Mouse (Mus musculus) stomach, embryonic 14.5 days (tissue): ENCODE measurements around the gene Fgf6. TPM values are rescaled to one million over a fixed set of nuclear protein-coding genes. Genes with fewer than 3 reads are reported as not detected.

ENCODE experiments used
- ATAC-seq: fragments of 200-750 bp; cut with Nextera tagmentation; 2 replicates; pipeline ENCODE4 v1.8.0; 2017; ENCODE audit warnings: low read depth, moderate TSS enrichment; ENCODE audit not compliant: insufficient number of reproducible peaks, insufficient read depth, low FRiP score
- H3K27ac ChIP-seq: fragments of 300-500 bp; sonication (generic); 2 replicates; pipeline ENCODE4 v1.5.1; 2014; ENCODE audit warnings: mild to moderate bottlenecking, low read length, moderate library complexity, mixed read lengths
- H3K27me3 ChIP-seq: fragments of 300-500 bp; sonication (generic); 2 replicates; pipeline ENCODE4 v1.6.1; 2014; ENCODE audit warnings: low read length, control low read depth, mixed read lengths; ENCODE audit not compliant: control insufficient read depth, insufficient read depth
- H3K36me3 ChIP-seq: fragments of 300-500 bp; sonication (generic); 2 replicates; pipeline ENCODE4 v1.6.1; 2014; ENCODE audit warnings: mild to moderate bottlenecking, control low read depth, low read length, moderate library complexity, mixed read lengths; ENCODE audit not compliant: control insufficient read depth, insufficient read depth
- H3K4me1 ChIP-seq: fragments of 300-500 bp; sonication (generic); 2 replicates; pipeline ENCODE4 v1.6.1; 2014; ENCODE audit warnings: low read length, control low read depth, mixed read lengths; ENCODE audit not compliant: control insufficient read depth, insufficient read depth
- H3K4me2 ChIP-seq: fragments of 300-500 bp; sonication (generic); replicated peaks from 2 replicates; pipeline ENCODE4 v1.6.1; 2014; ENCODE audit warnings: low read depth, low read length, control low read depth
- H3K4me3 ChIP-seq: fragments of 300-500 bp; sonication (generic); 2 replicates; pipeline ENCODE4 v1.5.1; 2014; ENCODE audit warnings: low read depth, low read length, control low read depth
- H3K9ac ChIP-seq: fragments of 300-500 bp; sonication (generic); replicated peaks from 2 replicates; pipeline ENCODE4 v1.6.1; 2014; ENCODE audit warnings: low read depth, mild to moderate bottlenecking, control low read depth, low read length, moderate library complexity, mixed read lengths
- H3K9me3 ChIP-seq: fragments of 300-500 bp; sonication (generic); 2 replicates; pipeline ENCODE4 v1.6.1; 2016; ENCODE audit warnings: low read depth, low read length, control low read depth; ENCODE audit not compliant: control insufficient read depth
- WGBS: fragments of 180-500 bp; shearing (Covaris S2); extraction: QIAGEN DNeasy Blood & Tissue Kit; methylation state at CpG from one replicate; pipeline ENCODE4 v1.1.7; 2014; 5-methylcytosine and 5-hydroxymethylcytosine counted together
- polyA plus RNA-seq: library from polyadenylated mRNA; unstranded; fragments of >200 nt; fragmentation: Nextera tagmentation; extraction: Ambion mirVana; gene quantifications from 2 replicates; pipeline ENCODE4 v1.2.1, GENCODE M21; 2014

Gene Fgf6
- not detected in 2 replicates for polyA plus RNA-seq

- Histone ChIP-seq H3K9ac (no peak within 1 kb of the TSS), H3K9me3 (no peaks in the 10 kb centered on the region), H3K4me2 (no peak within 1 kb of the TSS), H3K4me1 (no peaks in the 10 kb centered on the region), H3K4me3 (no peak within 1 kb of the TSS), H3K27ac (no peak within 1 kb of the TSS), H3K27me3 (peaks cover 4% of the 10 kb centered on the region; the same call in 1 of the 2 replicates), H3K36me3 (no peaks in the 10 kb centered on the region)
- no peak for ATAC-seq
- 75% methylated on average over 26 of the region's 26 CpGs for WGBS
Observed at GRCm38 (mm10) chr6:127014906-127015770, at the start of gene Fgf6. Gene Fgf6 (plus strand): TSS chr6:127015586.

DNA sequence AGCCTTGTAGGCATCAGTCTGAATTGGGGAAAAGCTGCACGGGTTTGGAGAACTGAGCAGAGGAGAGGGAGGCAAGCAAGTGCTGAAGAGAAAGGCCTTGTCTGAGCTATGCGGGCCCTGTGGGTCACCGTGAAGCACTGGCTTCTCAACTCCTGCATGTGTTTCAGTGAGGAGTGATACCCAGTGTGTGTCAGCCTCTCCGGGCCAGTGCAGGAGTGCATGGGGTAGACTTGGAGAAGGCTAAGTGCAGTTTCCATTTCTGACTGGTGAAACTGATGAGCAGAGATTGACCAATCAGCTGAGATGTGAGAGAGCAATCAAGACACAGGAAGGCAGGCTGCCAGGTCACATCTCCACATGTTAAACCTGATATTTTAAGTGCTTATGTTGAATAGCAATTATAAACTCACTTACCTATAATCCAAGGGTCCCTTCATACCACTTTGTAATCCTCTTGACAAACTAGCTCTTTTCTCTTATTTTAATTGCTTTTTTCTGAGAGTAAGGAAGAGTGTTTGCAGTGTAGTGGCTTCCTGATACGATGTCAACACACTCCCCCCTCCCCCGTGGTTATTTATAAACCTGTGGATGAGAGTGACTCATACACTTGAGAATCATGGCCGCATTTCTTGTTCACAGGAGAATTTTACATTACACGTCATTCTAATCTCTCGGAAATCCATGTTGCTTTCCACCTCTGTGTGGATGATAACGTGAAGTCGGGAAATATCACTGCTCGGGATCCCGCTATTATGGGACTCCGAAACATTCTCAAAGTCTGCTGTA is 49.0 kb upstream of the Fgf6 start:
- no peak for ATAC-seq
- no peaks in the 10 kb centered on the region for H3K9me3 ChIP-seq
- H3K27me3 ChIP-seq, result no peaks in the 10 kb centered on the region
- no peak overlapping the region for H3K4me2 ChIP-seq
- 88% methylated on average over 14 of the region's 14 CpGs for WGBS
- no peaks in the 10 kb centered on the region for H3K4me1 ChIP-seq
- H3K36me3 ChIP-seq, result no peaks in the 10 kb centered on the region
- H3K4me3 ChIP-seq, result no peak overlapping the region
- no peak overlapping the region for H3K27ac ChIP-seq
- no peak overlapping the region for H3K9ac ChIP-seq

GRCm38 (mm10) chr6:126981539-126982234 is 33.7 kb upstream of the Fgf6 start:
- 60% methylated on average over 5 of the region's 5 CpGs for WGBS
- Histone ChIP-seq H3K9me3 (no peaks in the 10 kb centered on the region), H3K36me3 (no peaks in the 10 kb centered on the region; the same call in 1 of the 2 replicates), H3K9ac (no peak overlapping the region), H3K4me3 (no peak overlapping the region), H3K4me2 (no peak overlapping the region), H3K4me1 (no peaks in the 10 kb centered on the region), H3K27ac (no peak overlapping the region), H3K27me3 (no peaks in the 10 kb centered on the region)
- ATAC-seq, result no peak

GRCm38 (mm10) chr6:126993676-126994075 is 21.7 kb upstream of the Fgf6 start:
- ATAC-seq, result no peak
- H3K27me3 ChIP-seq, result no peaks in the 10 kb centered on the region
- H3K9me3 ChIP-seq, result no peaks in the 10 kb centered on the region
- no peak overlapping the region for H3K9ac ChIP-seq
- no peak overlapping the region for H3K4me3 ChIP-seq
- no peaks in the 10 kb centered on the region for H3K4me1 ChIP-seq
- no peak overlapping the region for H3K4me2 ChIP-seq
- WGBS, result 61% methylated on average over 2 of the region's 2 CpGs
- no peaks in the 10 kb centered on the region for H3K36me3 ChIP-seq
- H3K27ac ChIP-seq, result no peak overlapping the region

DNA sequence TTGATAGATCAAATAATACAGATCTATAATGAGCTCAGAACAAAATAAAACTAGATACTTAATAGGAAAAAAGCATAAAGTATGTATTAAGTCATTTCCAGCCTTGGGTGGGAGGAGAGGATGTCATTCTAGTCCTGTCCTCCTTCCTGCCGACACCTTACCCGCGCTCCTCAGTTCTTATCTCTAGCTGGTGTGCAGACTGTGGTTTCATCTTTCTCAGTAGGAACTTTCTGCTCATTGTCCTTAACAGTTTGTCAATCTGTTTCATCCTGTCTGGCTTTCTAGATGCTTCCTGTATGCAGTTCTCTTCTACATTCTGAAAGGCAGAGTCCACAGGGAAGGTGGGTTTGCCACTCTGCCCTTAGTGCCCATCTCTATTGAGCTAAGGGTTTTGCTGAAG is 19.9 kb upstream of the Fgf6 start:
- ATAC-seq, result no peak
- no peak overlapping the region for H3K27ac ChIP-seq

DNA sequence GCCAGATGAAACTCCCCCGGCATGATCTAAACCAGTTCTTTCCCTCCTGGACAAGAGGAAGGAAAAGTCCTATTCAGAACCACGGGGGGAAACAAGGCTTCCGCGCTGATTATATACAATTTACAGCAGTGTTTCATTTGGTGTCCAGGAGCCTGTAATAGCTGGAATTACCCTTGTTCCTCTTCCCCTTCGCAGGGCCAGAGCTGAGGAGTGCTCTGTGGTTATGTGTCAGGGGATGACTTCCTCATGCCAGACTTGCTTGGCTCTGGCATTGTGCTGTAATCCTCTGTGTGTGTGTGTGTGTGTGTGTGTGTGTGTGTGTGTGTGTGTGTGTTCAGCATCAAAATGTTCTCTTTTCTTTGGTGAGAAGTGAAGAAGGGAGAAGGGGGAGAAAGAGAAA is 19.0 kb upstream of the Fgf6 start:
- no peak for ATAC-seq
- WGBS, result 73% methylated on average over 5 of the region's 5 CpGs
- Histone ChIP-seq H3K36me3 (no peaks in the 10 kb centered on the region), H3K4me3 (no peak overlapping the region), H3K4me2 (no peak overlapping the region), H3K27ac (no peak overlapping the region), H3K4me1 (no peaks in the 10 kb centered on the region), H3K27me3 (no peaks in the 10 kb centered on the region), H3K9ac (no peak overlapping the region), H3K9me3 (no peaks in the 10 kb centered on the region)

More for the DNA sequence above, 19.9 kb upstream of the Fgf6 start:
- no peaks in the 10 kb centered on the region for H3K9me3 ChIP-seq
- H3K4me1 ChIP-seq, result no peaks in the 10 kb centered on the region
- H3K27me3 ChIP-seq, result no peaks in the 10 kb centered on the region
- H3K4me3 ChIP-seq, result no peak overlapping the region
- no peak overlapping the region for H3K4me2 ChIP-seq
- H3K9ac ChIP-seq, result no peak overlapping the region
- no peaks in the 10 kb centered on the region for H3K36me3 ChIP-seq
- WGBS, result 91% methylated on average over 3 of the region's 3 CpGs

DNA sequence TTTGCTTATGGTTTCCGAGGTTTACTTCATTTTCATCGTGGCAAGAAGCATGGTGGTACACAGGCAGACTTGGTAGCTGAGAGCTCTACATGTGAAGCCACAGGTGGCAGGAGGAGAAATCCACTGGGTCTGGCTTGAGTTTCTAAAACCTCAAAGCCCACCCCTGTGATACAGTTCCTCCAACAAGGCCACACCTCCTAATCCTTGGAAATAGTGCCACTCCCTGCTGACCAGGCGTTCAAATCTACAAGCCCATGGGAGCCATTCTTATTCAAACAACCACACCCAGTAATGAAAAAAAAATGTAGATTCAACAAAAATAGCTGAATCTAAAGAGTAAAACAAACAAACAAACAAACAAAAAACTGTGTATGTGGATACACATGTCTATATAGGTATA is 9.7 kb upstream of the Fgf6 start:
- no peak for ATAC-seq
- no peaks in the 10 kb centered on the region for H3K27me3 ChIP-seq
- H3K4me1 ChIP-seq, result no peaks in the 10 kb centered on the region
- H3K4me3 ChIP-seq, result no peak overlapping the region
- H3K36me3 ChIP-seq, result no peaks in the 10 kb centered on the region
- H3K27ac ChIP-seq, result no peak overlapping the region
- H3K4me2 ChIP-seq, result no peak overlapping the region
- 86% methylated on average over 3 of the region's 3 CpGs for WGBS
- H3K9me3 ChIP-seq, result no peaks in the 10 kb centered on the region
- no peak overlapping the region for H3K9ac ChIP-seq

DNA sequence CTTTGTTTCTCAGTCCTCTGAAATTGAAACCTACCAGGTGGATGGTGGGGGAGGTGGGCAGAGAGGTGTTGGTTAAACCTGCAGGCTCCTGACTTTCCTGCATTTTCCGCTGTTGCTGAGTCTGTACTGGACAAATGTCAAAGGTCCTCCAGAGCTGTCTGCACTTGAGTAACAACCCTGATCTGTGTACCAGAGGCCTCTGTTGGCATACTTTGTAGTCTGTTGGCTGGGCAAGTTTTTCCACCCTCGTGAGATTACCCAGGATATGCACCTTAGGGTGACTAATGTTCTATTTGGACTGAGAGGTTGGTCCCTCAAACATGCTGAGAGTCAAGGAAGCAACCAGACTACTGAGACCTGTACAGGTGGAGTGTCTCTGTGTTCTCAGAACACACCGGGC is 8.8 kb upstream of the Fgf6 start:
- Histone ChIP-seq H3K27me3 (no peaks in the 10 kb centered on the region), H3K4me2 (no peak overlapping the region), H3K9me3 (no peaks in the 10 kb centered on the region), H3K27ac (no peak overlapping the region), H3K4me3 (no peak overlapping the region), H3K4me1 (no peaks in the 10 kb centered on the region), H3K9ac (no peak overlapping the region), H3K36me3 (no peaks in the 10 kb centered on the region)
- 74% methylated on average over 3 of the region's 3 CpGs for WGBS
- no peak for ATAC-seq
